Mouse (Mus musculus) midbrain, embryonic 15.5 days (tissue): Measurements from ENCODE around the gene Ppif. TPM values are rescaled to one million over a fixed set of nuclear protein-coding genes. Genes with fewer than 3 reads are reported as not detected.

Source experiments
- ATAC-seq: fragments of 200-750 bp; cut with Nextera tagmentation; replicated peaks from 2 replicates; pipeline ENCODE4 v1.8.0; 2017; ENCODE audit warnings: moderate TSS enrichment
- H3K27ac ChIP-seq: fragments of 300-500 bp; sonication (generic); 2 replicates; pipeline ENCODE4 v1.5.1; 2015; ENCODE audit warnings: mild to moderate bottlenecking, inconsistent platforms
- H3K27me3 ChIP-seq: fragments of 300-500 bp; sonication (generic); replicated peaks from 2 replicates; pipeline ENCODE4 v1.6.1; 2015; ENCODE audit warnings: inconsistent platforms
- H3K36me3 ChIP-seq: fragments of 300-500 bp; sonication (generic); replicated peaks from 2 replicates; pipeline ENCODE4 v1.6.1; 2015; ENCODE audit warnings: inconsistent platforms
- H3K4me1 ChIP-seq: fragments of 300-500 bp; sonication (generic); 2 replicates; pipeline ENCODE4 v1.6.1; 2015; ENCODE audit warnings: inconsistent platforms
- H3K4me2 ChIP-seq: fragments of 300-500 bp; sonication (generic); 2 replicates; pipeline ENCODE4 v1.6.1; 2015; ENCODE audit warnings: inconsistent platforms, mild to moderate bottlenecking, moderate library complexity
- H3K4me3 ChIP-seq: fragments of 300-500 bp; sonication (generic); 2 replicates; pipeline ENCODE4 v1.5.1; 2015; ENCODE audit warnings: mild to moderate bottlenecking, inconsistent platforms
- H3K9ac ChIP-seq: fragments of 300-500 bp; sonication (generic); 2 replicates; pipeline ENCODE4 v1.6.1; 2015; ENCODE audit warnings: mild to moderate bottlenecking, inconsistent platforms
- H3K9me3 ChIP-seq: fragments of 300-500 bp; sonication (generic); 2 replicates; pipeline ENCODE4 v1.6.1; 2016; ENCODE audit warnings: inconsistent platforms
- WGBS: fragments of 180-500 bp; shearing (Covaris S2); methylation state at CpG from one replicate; pipeline ENCODE4 v1.1.7; 2015; ENCODE audit warnings: mixed read lengths; 5-methylcytosine and 5-hydroxymethylcytosine counted together
- polyA plus RNA-seq: library from polyadenylated mRNA; unstranded; fragments of >200 nt; fragmentation: Nextera tagmentation; extraction: Ambion mirVana; gene quantifications from 2 replicates; pipeline ENCODE4 v1.2.1, GENCODE M21; 2015

Gene Ppif
- polyA plus RNA-seq, 1 experiment from 2014 or later, result 30.6 TPM

GRCm38 (mm10) chr14:25742943-25743342 lies 49.0 kb downstream of the Ppif start:
- 83% methylated on average over 5 of the region's 5 CpGs for WGBS
- Histone ChIP-seq H3K4me3 (no peak overlapping the region), H3K9ac (no peak overlapping the region), H3K27ac (no peak overlapping the region), H3K27me3 (no peaks in the 10 kb centered on the region), H3K4me1 (0 out of 2 replicates have a peak, but pooled peaks cover 5% of the 10 kb centered on the region), H3K4me2 (no peak overlapping the region), H3K9me3 (no peaks in the 10 kb centered on the region), H3K36me3 (no peaks in the 10 kb centered on the region)
- ATAC-seq, result no peak

- H3K27ac ChIP-seq, result no peak overlapping the region
- H3K4me3 ChIP-seq, result no peak overlapping the region
- H3K4me1 ChIP-seq, result no peaks in the 10 kb centered on the region
- WGBS, result 73% methylated on average over 11 of the region's 11 CpGs
- no peaks in the 10 kb centered on the region for H3K9me3 ChIP-seq
- no peak overlapping the region for H3K4me2 ChIP-seq
- no peaks in the 10 kb centered on the region for H3K36me3 ChIP-seq
- ATAC-seq, result no peak
- H3K9ac ChIP-seq, result no peak overlapping the region
- H3K27me3 ChIP-seq, result no peaks in the 10 kb centered on the region
Measured at GRCm38 (mm10) chr14:25745365-25746184, 51.6 kb downstream of the Ppif start.

- Histone ChIP-seq H3K27me3 (no peaks in the 10 kb centered on the region), H3K9ac (no peak overlapping the region), H3K4me1 (no peaks in the 10 kb centered on the region), H3K27ac (no peak overlapping the region), H3K36me3 (no peaks in the 10 kb centered on the region), H3K9me3 (no peaks in the 10 kb centered on the region), H3K4me2 (no peak overlapping the region), H3K4me3 (no peak overlapping the region)
- WGBS, result 87% methylated on average over 6 of the region's 6 CpGs
- no peak for ATAC-seq
Measured at GRCm38 (mm10) chr14:25746371-25746770, 52.4 kb downstream of the Ppif start.

- Histone ChIP-seq H3K9me3 (no peaks in the 10 kb centered on the region), H3K4me1 (no peaks in the 10 kb centered on the region), H3K27me3 (no peaks in the 10 kb centered on the region), H3K9ac (no peak overlapping the region), H3K36me3 (no peaks in the 10 kb centered on the region), H3K27ac (no peak overlapping the region), H3K4me3 (no peak overlapping the region), H3K4me2 (no peak overlapping the region)
- WGBS, result 83% methylated on average over 21 of the region's 21 CpGs
- no peak for ATAC-seq
Measured at GRCm38 (mm10) chr14:25746971-25747945, 53.3 kb downstream of the Ppif start.

- 75% methylated on average over 7 of the region's 7 CpGs for WGBS
- ATAC-seq, result no peak
- no peak overlapping the region for H3K27ac ChIP-seq
- H3K4me2 ChIP-seq, result no peak overlapping the region
- H3K4me3 ChIP-seq, result no peak overlapping the region
- no peaks in the 10 kb centered on the region for H3K9me3 ChIP-seq
- H3K4me1 ChIP-seq, result no peaks in the 10 kb centered on the region
- H3K9ac ChIP-seq, result no peak overlapping the region
- H3K36me3 ChIP-seq, result no peaks in the 10 kb centered on the region
- H3K27me3 ChIP-seq, result no peaks in the 10 kb centered on the region
Measured at GRCm38 (mm10) chr14:25747996-25748756, 54.2 kb downstream of the Ppif start.

GRCm38 (mm10) chr14:25749143-25749909 lies 55.4 kb downstream of the Ppif start:
- 51% methylated on average over 13 of the region's 13 CpGs for WGBS
- no peak for ATAC-seq

More at GRCm38 (mm10) chr14:25749143-25749909, 55.4 kb downstream of the Ppif start:
- Histone ChIP-seq H3K4me3 (no peak overlapping the region), H3K9me3 (no peaks in the 10 kb centered on the region), H3K27me3 (no peaks in the 10 kb centered on the region), H3K36me3 (no peaks in the 10 kb centered on the region), H3K4me2 (no peak overlapping the region), H3K9ac (no peak overlapping the region), H3K27ac (no peak overlapping the region), H3K4me1 (no peaks in the 10 kb centered on the region)

Other genes with a start within 250 kb of the Ppif start
- 77.3 and 78.8 TPM in 2 replicates for gene Zmiz1, start 235.0 kb upstream of the Ppif start, polyA plus RNA-seq
- gene Zcchc24, start 74.9 kb downstream of the Ppif start, polyA plus RNA-seq, result 12.3 and 14.2 TPM in 2 replicates
- gene Anxa11, start 148.0 kb downstream of the Ppif start, polyA plus RNA-seq, result 2.5 and 2.6 TPM in 2 replicates
- gene Plac9a, start 208.9 kb downstream of the Ppif start, polyA plus RNA-seq, result 0.97 TPM in 1 of 2 replicates, not detected in the other
- 3.5 and 5.7 TPM in 2 replicates for gene Tmem254a, start 233.5 kb downstream of the Ppif start, polyA plus RNA-seq
- not detected in 2 replicates for gene Cphx1, start 244.2 kb downstream of the Ppif start, polyA plus RNA-seq